Mouse (Mus musculus) splenic B cell, adult 2 months (primary cell): ENCODE measurements around the gene Pklr.

Source experiments
- DNase-seq: peaks from one replicate; pipeline ENCODE4 v3.0.0-alpha.2; 2011; ENCODE audit warnings: low read depth, low spot score
- H3K27me3 ChIP-seq: 2 replicates; pipeline ENCODE4 v1.6.1; 2012; ENCODE audit warnings: mild to moderate bottlenecking, low read length, moderate library complexity, mixed read lengths; ENCODE audit not compliant: control insufficient read depth, poor library complexity, insufficient read depth, severe bottlenecking
- H3K36me3 ChIP-seq: 2 replicates; pipeline ENCODE4 v1.6.1; 2012; ENCODE audit warnings: mild to moderate bottlenecking, low read length, moderate library complexity, mixed read lengths; ENCODE audit not compliant: control insufficient read depth, poor library complexity, insufficient read depth, severe bottlenecking

The Pklr gene

DNA sequence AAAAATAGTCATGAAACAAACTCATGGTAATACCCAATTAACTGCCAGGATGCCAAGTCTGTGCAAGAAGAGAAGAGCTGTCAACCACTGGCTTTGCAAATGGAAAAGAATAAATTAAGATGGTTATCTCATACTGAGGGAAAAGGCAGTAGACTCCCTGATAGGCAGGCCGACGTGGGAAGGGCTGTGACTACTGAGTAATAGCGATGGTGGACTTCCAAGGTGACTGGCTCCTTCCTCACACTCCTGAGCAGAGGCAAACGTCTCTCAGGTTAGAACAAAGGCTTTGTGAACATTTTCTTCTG is 32.7 kb upstream of the Pklr start:
- no peaks in the 10 kb centered on the region for H3K36me3 ChIP-seq
- H3K27me3 ChIP-seq, result no peaks in the 10 kb centered on the region
- no peak for DNase-seq

DNA sequence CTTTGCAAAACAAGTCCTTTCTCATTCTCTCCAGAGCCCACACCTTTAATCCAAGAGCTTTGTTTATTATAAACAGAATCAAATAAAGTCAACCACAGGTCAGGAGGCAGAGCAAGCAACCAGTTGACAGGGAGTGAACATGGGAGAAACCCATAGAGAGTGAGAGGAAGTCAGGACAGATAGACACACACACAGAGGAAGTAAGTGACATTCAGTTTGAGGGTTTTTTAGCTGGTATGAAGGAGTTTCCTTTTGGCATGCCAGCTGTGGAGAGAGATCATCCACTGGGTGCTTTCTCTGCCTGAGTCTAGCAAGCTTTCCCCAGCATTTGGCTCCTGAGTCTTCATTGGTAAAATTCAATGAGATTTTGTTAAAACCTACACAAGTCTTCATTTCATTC is 29.1 kb upstream of the Pklr start:
- H3K27me3 ChIP-seq, result no peaks in the 10 kb centered on the region
- no peaks in the 10 kb centered on the region for H3K36me3 ChIP-seq
- DNase-seq, result no peak

DNA sequence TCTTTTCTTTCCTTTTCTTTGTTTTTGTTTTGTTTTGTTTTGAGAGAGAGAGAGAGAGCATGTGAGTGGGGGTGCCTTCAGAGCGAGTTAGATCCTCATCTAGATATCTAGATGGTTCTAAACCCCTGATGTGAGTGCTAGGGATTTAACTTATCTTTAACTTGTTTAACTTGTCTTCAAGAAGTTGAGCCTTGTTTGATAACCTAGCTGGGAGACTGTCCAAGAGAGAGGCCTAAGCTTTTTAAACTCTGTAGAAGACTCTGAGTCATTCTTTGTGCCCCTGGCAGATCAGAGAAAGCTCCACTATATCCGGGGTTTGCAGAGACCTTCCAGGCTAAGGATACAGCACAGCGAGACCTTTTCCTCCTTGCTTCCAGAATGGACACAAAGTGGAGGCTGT is 28.4 kb upstream of the Pklr start:
- Histone ChIP-seq H3K27me3 (no peaks in the 10 kb centered on the region), H3K36me3 (no peaks in the 10 kb centered on the region)
- DNase-seq, result no peak

DNA sequence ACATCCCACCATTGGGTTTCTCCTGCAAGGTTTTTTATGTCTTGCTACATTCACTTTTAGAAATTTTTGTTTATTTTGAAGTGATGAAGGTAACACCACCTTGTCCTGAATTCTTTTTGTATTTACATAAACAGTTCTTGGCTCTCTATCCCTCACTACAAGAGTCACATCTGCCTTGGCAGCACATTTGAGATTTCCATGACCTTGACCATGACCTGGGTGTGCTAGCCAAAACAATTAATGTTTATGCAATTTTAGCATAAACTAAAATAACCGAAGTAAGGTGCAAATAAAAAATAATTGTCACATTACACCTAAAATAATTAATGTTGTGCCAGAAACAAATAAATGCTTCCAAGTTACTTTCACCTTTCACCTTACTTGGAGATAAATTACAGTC is 27.8 kb upstream of the Pklr start:
- Histone ChIP-seq H3K36me3 (no peaks in the 10 kb centered on the region), H3K27me3 (no peaks in the 10 kb centered on the region)
- no peak for DNase-seq

DNA sequence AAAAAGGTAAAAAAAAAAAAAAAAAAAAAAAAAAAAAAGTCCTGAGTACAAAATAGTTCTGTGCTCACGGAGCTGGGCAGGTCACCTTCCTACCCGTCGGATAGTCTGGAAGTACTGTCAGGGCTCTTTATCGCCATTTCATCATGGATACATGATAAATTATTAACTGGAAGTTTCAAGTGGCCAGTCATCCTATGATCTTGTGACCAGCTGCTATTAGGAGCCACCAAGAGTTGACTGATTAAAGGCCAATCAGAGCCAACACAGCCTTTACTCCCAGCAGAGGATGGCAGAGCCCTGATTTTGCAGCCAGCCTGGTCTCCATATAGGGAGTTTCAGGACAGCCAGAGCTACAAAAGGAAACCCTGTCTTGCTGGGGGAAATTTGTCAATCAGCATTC is 22.9 kb upstream of the Pklr start:
- no peaks in the 10 kb centered on the region for H3K36me3 ChIP-seq
- no peaks in the 10 kb centered on the region for H3K27me3 ChIP-seq
- DNase-seq, result no peak

DNA sequence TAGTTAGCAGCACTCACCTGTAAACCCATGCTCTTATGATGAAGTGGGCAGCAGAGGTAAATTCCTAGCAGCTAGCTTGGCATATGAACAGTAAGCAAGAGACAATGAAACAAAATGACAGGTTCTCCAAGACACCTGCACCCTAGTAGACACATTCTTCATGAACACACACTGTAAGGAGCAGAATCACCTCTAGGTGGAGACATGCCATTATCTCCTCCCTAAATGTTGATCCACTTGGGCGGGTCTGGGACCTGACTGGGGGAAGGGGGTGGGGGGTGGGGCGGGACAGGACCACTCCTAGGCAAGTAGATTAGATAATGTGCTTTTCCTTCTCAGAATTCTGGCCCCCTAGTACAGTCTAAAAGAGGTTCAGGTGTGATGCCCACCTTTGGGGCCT is 20.4 kb upstream of the Pklr start:
- DNase-seq, result peak; percentile 72
- no peaks in the 10 kb centered on the region for H3K27me3 ChIP-seq
- H3K36me3 ChIP-seq, result no peaks in the 10 kb centered on the region

DNA sequence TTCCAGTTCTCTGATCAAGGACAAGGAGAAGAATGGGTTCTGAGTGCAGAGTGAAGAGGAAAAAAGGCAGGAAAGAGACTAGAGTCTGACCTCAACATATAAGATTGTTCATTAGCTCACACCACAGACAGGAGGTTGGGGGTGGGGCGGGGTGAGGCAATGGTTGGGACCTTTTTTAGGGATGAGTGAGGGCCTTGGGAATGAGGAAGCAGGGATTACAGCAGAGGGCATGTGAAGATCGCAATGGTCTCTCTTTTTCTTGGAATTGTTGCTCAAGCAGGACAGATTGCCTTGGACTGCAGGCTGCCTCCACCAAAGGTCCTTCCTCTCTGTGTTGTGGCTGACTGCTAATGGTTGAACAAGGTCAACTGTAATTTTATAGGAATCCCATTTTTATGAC is 12.6 kb upstream of the Pklr start:
- H3K27me3 ChIP-seq, result no peaks in the 10 kb centered on the region
- no peaks in the 10 kb centered on the region for H3K36me3 ChIP-seq
- DNase-seq, result no peak

DNA sequence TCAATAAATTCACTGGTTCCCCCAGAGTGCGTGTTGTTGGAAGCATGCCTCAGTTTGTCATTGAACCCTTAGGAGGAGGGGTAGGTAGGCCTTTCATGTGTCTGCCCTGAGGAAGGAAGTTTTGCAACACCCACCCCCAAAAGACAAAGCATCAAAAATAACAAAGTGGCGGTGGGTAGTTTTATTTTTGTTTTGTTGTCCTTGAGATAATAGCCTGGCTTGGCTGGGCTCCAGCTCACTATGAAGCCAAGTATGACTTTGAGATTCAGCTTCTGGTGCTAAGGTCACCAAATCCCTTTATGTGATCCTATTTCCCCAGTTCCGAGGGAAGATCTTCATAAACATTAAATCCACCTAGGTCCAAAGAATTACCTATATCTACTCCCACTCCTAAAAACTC is 11.7 kb upstream of the Pklr start:
- no peak for DNase-seq

DNA sequence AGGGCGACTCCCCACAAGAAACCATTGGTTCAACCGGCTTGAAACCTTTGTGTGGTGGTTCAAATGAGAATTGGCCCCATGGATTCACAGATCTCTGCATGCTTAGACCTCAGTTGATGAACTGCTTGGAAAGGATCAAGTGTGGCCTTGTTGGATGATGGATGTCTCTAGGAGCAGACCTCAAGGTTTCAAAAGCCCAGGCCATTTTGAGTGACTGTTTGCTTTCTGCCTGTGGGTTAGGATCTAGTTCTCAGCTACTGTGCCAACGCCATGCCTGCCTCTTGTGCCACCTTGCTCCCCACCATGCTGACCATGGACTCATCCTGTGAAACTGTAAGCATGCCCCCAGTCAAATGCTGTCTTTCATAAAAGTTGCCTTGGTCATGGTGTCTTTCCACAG is 10.0 kb upstream of the Pklr start:
- no peaks in the 10 kb centered on the region for H3K36me3 ChIP-seq
- DNase-seq, result no peak
- H3K27me3 ChIP-seq, result no peaks in the 10 kb centered on the region

More for the DNA sequence above, 11.7 kb upstream of the Pklr start:
- Histone ChIP-seq H3K36me3 (no peaks in the 10 kb centered on the region), H3K27me3 (no peaks in the 10 kb centered on the region)

DNA sequence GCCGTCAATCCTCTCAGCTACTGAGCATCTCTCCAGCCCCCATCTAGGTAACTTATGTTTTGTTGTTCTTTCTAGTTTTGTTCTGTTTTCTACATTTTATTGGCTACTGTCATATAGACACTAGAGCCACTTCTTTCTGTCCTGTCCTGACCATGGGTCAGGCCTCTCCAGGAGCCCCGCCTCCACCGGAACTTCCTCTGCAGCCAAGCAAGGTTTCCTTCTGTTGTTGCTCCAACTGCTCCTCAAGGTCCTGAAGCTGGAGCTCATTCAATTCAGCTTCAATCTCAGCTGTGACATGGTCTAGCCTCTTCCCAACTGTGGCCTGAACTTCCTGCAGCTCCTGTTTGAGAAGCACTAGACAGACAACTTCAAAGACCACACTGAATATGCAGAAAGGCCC is 6.0 kb upstream of the Pklr start:
- no peaks in the 10 kb centered on the region for H3K36me3 ChIP-seq
- no peaks in the 10 kb centered on the region for H3K27me3 ChIP-seq
- no peak for DNase-seq

DNA sequence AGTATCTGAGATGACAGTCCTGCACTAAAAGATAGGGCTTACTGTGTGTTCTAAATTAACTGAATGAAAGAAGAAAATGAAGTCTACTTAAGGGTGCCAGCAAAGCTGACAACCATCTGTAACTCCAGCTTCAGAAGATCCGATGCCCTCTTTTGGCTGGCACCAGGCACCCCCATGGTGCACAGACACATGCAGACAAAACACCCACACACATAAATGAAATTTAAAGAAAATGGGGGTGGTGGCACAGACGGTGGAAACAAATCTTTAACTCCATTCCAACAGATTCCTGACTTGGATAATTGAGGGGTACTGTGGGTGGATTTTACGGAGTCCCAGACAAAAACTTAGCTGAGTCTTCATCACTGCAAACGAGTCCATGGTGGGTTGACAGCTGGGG is 4.1 kb upstream of the Pklr start:
- no peak for DNase-seq
- Histone ChIP-seq H3K36me3 (no peaks in the 10 kb centered on the region), H3K27me3 (no peaks in the 10 kb centered on the region)

DNA sequence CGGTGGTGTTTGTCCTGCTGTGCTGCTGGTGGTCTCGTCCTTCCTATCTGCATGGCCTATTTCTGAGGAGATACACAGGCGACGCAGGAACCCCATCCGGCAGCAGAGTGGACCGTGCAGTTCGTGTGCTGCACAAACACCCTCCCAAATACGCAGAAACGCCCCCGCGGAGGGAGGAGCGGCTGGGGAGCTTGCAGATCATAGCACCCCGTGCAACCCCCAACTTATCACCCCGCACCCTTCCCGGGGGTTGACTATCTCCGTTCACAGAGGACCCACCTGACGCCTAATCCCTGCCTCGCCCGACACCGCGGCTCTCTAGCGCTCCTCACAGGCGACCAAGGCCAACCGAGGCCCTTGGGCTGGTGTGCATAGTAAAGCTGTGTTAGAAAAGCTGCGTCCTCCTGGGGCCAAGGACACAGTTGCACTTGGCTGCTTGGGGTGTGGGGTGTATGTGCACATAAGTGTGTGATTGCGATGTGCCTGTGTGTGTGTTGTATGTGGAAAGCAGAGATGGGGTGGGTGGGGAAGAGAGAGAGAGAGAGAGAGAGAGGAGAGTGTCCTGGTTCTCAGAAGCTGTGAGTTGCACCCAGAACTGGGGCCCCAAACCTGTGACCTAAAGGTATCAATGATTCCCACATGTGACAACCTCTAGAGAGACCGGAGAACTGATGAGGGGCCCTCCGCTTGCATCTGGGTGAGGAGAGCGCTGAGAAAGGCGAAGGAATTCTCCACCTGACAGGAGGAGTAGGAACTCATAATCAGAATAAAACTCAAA is 3.5 kb upstream of the Pklr start:
- no peaks in the 10 kb centered on the region for H3K27me3 ChIP-seq
- H3K36me3 ChIP-seq, result no peaks in the 10 kb centered on the region
- no peak for DNase-seq

DNA sequence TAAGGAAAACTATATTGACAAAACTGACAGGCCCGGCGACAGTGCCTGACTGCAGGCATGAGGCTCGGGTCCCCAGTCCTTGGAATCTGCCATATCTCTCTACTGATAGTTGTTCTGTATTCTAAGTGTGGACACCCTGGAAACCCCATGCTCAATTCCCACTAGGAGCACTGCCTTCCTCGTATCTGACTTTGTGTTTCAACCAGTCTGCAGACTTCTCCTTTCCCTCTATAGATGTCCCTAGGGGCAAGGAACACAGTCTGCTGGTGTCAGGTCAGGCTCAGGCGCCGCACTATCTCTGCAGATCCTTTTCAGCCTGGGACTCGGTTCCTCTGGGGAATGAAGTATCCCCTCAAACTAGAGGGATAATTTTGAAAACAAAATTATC is 2.9 kb upstream of the Pklr start:
- Histone ChIP-seq H3K27me3 (no peaks in the 10 kb centered on the region), H3K36me3 (no peaks in the 10 kb centered on the region)
- DNase-seq, result no peak

DNA sequence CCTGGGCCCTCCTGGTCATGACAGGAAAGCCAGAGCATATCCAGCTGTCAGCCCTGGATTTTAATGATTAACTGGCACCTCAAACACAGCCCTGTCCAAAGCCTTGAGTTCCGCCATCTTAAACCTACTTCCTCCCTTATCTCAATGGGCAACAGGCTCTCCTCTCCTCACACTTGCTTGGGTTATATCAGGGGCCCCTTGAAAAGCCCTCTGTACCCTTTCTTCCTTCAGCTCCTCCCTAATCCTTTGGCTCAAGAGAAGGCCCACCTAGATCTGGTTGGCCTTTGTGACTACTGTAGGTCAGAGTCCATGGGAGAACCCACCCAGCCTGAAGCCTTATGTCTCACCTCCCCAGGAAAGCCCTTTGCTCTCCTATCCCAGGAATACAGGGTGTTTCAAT is 2.2 kb upstream of the Pklr start:
- no peaks in the 10 kb centered on the region for H3K36me3 ChIP-seq
- H3K27me3 ChIP-seq, result no peaks in the 10 kb centered on the region
- no peak for DNase-seq

DNA sequence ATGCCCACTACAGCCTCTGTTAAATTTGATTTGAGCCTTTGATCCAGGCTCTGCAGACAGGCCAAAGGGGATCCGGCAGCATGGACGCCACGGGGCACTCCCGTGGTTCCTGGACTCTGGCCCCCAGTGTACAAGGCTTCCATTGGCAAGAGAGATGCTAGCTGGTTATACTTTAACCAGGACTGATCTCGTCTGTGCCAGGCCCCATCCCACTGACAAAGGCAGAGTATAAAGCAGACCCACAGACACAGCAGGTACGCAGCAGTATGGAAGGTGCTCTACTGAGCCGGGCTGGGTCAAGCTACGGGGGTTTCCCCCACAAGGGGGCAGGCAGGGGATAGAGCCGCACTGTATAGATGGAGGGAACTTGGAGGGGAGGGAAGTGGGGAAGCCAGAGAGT is 423 bp downstream of the Pklr start:
- no peak for DNase-seq
- no peaks in the 10 kb centered on the region for H3K27me3 ChIP-seq
- H3K36me3 ChIP-seq, result no peaks in the 10 kb centered on the region

DNA sequence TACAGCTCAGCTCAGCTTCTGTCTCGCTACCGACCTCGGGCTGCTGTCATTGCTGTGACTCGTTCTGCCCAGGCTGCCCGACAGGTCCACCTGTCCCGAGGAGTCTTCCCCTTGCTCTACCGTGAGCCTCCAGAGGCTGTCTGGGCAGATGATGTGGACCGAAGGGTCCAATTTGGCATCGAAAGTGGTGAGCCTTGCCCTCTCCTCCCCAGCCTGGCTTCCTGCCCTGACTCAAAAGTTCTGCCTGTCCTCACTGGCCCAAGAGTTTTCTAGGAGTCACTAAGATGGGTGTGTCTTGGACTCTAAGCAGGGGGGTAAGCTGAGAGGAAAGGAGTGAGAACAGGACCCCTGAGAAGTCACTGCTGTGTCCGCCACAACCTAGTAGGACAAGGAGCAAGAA is 8.9 kb downstream of the Pklr start:
- H3K36me3 ChIP-seq, result no peaks in the 10 kb centered on the region
- no peak for DNase-seq
- no peaks in the 10 kb centered on the region for H3K27me3 ChIP-seq
